Mouse (Mus musculus) bone marrow, adult 2 months (tissue): ENCODE measurements around the gene Relt.

Source experiments
- CTCF ChIP-seq: fragments of 200-500 bp; IDR thresholded peaks from 2 replicates; pipeline ENCODE4 v1.5.1; 2011; ENCODE audit warnings: low read length, control low read depth; ENCODE audit not compliant: control insufficient read depth, insufficient read depth
- POLR2A ChIP-seq: fragments of 200-500 bp; IDR thresholded peaks from 2 replicates; pipeline ENCODE4 v1.6.1; 2011; ENCODE audit warnings: low read depth, mild to moderate bottlenecking, control low read depth, low read length, borderline replicate concordance; ENCODE audit not compliant: control insufficient read depth

DNA sequence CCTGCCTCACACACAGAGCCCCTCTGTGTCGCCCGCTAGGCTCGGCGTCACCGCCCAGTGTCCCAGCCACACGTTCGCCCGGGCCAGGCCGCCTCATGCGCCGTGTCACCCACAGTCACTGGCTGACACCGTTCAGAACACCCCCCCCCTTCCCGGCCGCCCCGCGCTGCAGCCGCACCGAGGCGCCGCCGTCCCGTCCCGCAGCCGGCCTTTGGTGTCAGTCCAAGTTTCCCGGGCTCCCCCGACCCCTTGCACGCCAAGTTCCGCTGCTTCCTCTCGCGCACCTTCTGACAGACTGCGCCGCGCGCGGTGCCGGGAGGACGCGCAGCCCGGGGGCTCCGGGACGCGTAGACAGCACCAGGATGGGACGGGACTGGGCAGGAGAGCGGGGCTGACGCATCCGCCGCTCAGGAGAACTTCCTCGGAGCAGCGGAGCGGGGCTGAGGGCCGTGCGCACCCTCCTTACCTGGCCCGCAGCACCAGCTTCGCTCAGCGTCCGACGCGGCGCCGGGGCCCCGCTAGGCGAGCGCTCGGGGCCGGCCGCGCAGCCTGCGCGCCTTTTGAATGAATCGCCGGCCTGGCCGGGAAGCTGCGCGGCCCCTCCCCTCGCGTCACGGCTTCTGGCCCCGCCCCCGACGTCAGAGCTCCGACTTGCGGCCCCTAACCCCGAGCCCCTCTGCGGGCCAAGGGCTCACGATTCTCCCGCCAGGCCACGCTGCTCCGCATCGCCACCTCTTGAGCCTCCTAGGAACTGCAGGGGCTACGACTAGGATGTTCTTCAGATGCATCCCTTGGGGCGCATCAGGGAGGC is at the start of gene Relt:
- TF ChIP-seq CTCF (peak; percentile 90), POLR2A (peak; percentile 94; the same call in 1 of the 2 replicates)
